Mouse (Mus musculus): ENCODE measurements around the gene Gsdma3. TPM values are rescaled to one million over a fixed set of nuclear protein-coding genes. Genes with fewer than 3 reads are reported as not detected.
"Not testable (repeated sequence)": the region's sequence is repeated elsewhere in the genome, so short reads cannot be mapped to it uniquely, and the experiment has no call there.

Gene Gsdma3
- polyA plus RNA-seq, 1 experiment from 2014 or later = not detected

GRCm38 (mm10) chr11:98668984-98669383, 42.8 kb downstream of the Gsdma3 start:
- Histone ChIP-seq H3K4me2 (ENCODE audit: low read depth, low read length) (no peak overlapping the region), H3K4me3 (ENCODE audit: low read depth, low read length) (no peak overlapping the region), H3K9me3 (ENCODE audit: control insufficient read depth, low read length) (no peaks in the 10 kb centered on the region), H3K36me3 (ENCODE audit: control insufficient read depth, insufficient read depth, low read length) (no peaks in the 10 kb centered on the region), H3K27ac (replicated peaks; ENCODE audit: low read depth, low read length) (no peak overlapping the region), H3K4me1 (ENCODE audit: control insufficient read depth, insufficient read depth, low read length) (no peaks in the 10 kb centered on the region), H3K27me3 (replicated peaks; ENCODE audit: control insufficient read depth, insufficient read depth, low read length) (peaks cover 5% of the 10 kb centered on the region), H3K9ac (ENCODE audit: low read depth, low read length) (no peak overlapping the region)
- ATAC-seq (ENCODE audit: low read depth) (no peak), DNase-seq (ENCODE audit: low spot score) (no peak)
- 56% methylated on average over 2 of the region's 2 CpGs for WGBS

- Histone ChIP-seq H3K27me3 (replicated peaks; ENCODE audit: control insufficient read depth, insufficient read depth, low read length) (peaks cover 5% of the 10 kb centered on the region), H3K4me1 (ENCODE audit: control insufficient read depth, insufficient read depth, low read length) (no peaks in the 10 kb centered on the region), H3K9me3 (ENCODE audit: control insufficient read depth, low read length) (no peaks in the 10 kb centered on the region), H3K4me2 (ENCODE audit: low read depth, low read length) (no peak overlapping the region), H3K4me3 (ENCODE audit: low read depth, low read length) (no peak overlapping the region), H3K9ac (ENCODE audit: low read depth, low read length) (no peak overlapping the region), H3K36me3 (ENCODE audit: control insufficient read depth, insufficient read depth, low read length) (no peaks in the 10 kb centered on the region), H3K27ac (replicated peaks; ENCODE audit: low read depth, low read length) (no peak overlapping the region)
- DNase-seq (ENCODE audit: low spot score) (no peak), ATAC-seq (ENCODE audit: low read depth) (no peak)
- 81% methylated on average over 3 of the region's 3 CpGs for WGBS
Observed at GRCm38 (mm10) chr11:98671284-98671815, 45.2 kb downstream of the Gsdma3 start.

- no peak for DNase-seq (ENCODE audit: low spot score)
- peaks cover 5% of the 10 kb centered on the region for H3K27me3 ChIP-seq (replicated peaks; ENCODE audit: control insufficient read depth, insufficient read depth, low read length)
- H3K4me1 ChIP-seq (ENCODE audit: control insufficient read depth, insufficient read depth, low read length) = no peaks in the 10 kb centered on the region
- H3K9ac ChIP-seq (ENCODE audit: low read depth, low read length) = no peak overlapping the region
- no peak overlapping the region for H3K4me3 ChIP-seq (ENCODE audit: low read depth, low read length)
- WGBS = 63% methylated on average over 5 of the region's 5 CpGs
- no peak overlapping the region for H3K4me2 ChIP-seq (ENCODE audit: low read depth, low read length)
- H3K9me3 ChIP-seq (ENCODE audit: control insufficient read depth, low read length) = no peaks in the 10 kb centered on the region
- H3K36me3 ChIP-seq (ENCODE audit: control insufficient read depth, insufficient read depth, low read length) = no peaks in the 10 kb centered on the region
- H3K27ac ChIP-seq (replicated peaks; ENCODE audit: low read depth, low read length) = no peak overlapping the region
- ATAC-seq (ENCODE audit: low read depth) = no peak
Observed at GRCm38 (mm10) chr11:98671857-98672256, 45.7 kb downstream of the Gsdma3 start.

- H3K4me2 ChIP-seq (ENCODE audit: low read depth, low read length) = no peak overlapping the region
- H3K9me3 ChIP-seq (ENCODE audit: control insufficient read depth, low read length) = no peaks in the 10 kb centered on the region
- H3K4me1 ChIP-seq (ENCODE audit: control insufficient read depth, insufficient read depth, low read length) = no peaks in the 10 kb centered on the region
- H3K36me3 ChIP-seq (ENCODE audit: control insufficient read depth, insufficient read depth, low read length) = no peaks in the 10 kb centered on the region
- no peak overlapping the region for H3K9ac ChIP-seq (ENCODE audit: low read depth, low read length)
- 78% methylated on average over 5 of the region's 5 CpGs for WGBS
- ATAC-seq (ENCODE audit: low read depth) = no peak
- H3K27ac ChIP-seq (replicated peaks; ENCODE audit: low read depth, low read length) = no peak overlapping the region
- H3K4me3 ChIP-seq (ENCODE audit: low read depth, low read length) = no peak overlapping the region
- H3K27me3 ChIP-seq (replicated peaks; ENCODE audit: control insufficient read depth, insufficient read depth, low read length) = peaks cover 4% of the 10 kb centered on the region
- DNase-seq (ENCODE audit: low spot score) = no peak
Observed at GRCm38 (mm10) chr11:98672482-98672881, 46.3 kb downstream of the Gsdma3 start.

- H3K4me2 ChIP-seq (ENCODE audit: low read depth, low read length); H3K27ac ChIP-seq (replicated peaks; ENCODE audit: low read depth, low read length); H3K4me1 ChIP-seq (ENCODE audit: control insufficient read depth, insufficient read depth, low read length); H3K9me3 ChIP-seq (ENCODE audit: control insufficient read depth, low read length); H3K9ac ChIP-seq (ENCODE audit: low read depth, low read length); H3K27me3 ChIP-seq (replicated peaks; ENCODE audit: control insufficient read depth, insufficient read depth, low read length); H3K36me3 ChIP-seq (ENCODE audit: control insufficient read depth, insufficient read depth, low read length); H3K4me3 ChIP-seq (ENCODE audit: low read depth, low read length): not testable (repeated sequence)
- ATAC-seq (ENCODE audit: low read depth) (peak; percentile 64; the same call in 1 of the 2 replicates), DNase-seq (ENCODE audit: low spot score) (peak; percentile 54)
- 0% methylated on average over 3 of the region's 7 CpGs for WGBS
Observed at GRCm38 (mm10) chr11:98673136-98673535, 47.0 kb downstream of the Gsdma3 start.

- no peak for ATAC-seq (ENCODE audit: low read depth)
Observed at GRCm38 (mm10) chr11:98675829-98676363, 49.7 kb downstream of the Gsdma3 start.

GRCm38 (mm10) chr11:98680023-98680422, 53.9 kb downstream of the Gsdma3 start:
- Histone ChIP-seq H3K9me3 (ENCODE audit: control insufficient read depth, low read length) (no peaks in the 10 kb centered on the region), H3K27me3 (replicated peaks; ENCODE audit: control insufficient read depth, insufficient read depth, low read length) (no peaks in the 10 kb centered on the region), H3K9ac (ENCODE audit: low read depth, low read length) (no peak overlapping the region), H3K36me3 (ENCODE audit: control insufficient read depth, insufficient read depth, low read length) (0 out of 2 replicates have a peak, but pooled peaks cover 1% of the 10 kb centered on the region), H3K4me2 (ENCODE audit: low read depth, low read length) (no peak overlapping the region), H3K4me3 (ENCODE audit: low read depth, low read length) (no peak overlapping the region), H3K27ac (replicated peaks; ENCODE audit: low read depth, low read length) (no peak overlapping the region), H3K4me1 (ENCODE audit: control insufficient read depth, insufficient read depth, low read length) (peaks cover 6% of the 10 kb centered on the region)
- 86% methylated on average over 1 of the region's 1 CpGs for WGBS
- DNase-seq (ENCODE audit: low spot score) (no peak), ATAC-seq (ENCODE audit: low read depth) (no peak)

More at GRCm38 (mm10) chr11:98675829-98676363, 49.7 kb downstream of the Gsdma3 start:
- Histone ChIP-seq H3K9ac (ENCODE audit: low read depth, low read length) (no peak overlapping the region), H3K9me3 (ENCODE audit: control insufficient read depth, low read length) (no peaks in the 10 kb centered on the region), H3K4me2 (ENCODE audit: low read depth, low read length) (no peak overlapping the region), H3K4me3 (ENCODE audit: low read depth, low read length) (no peak overlapping the region), H3K4me1 (ENCODE audit: control insufficient read depth, insufficient read depth, low read length) (no peaks in the 10 kb centered on the region), H3K27ac (replicated peaks; ENCODE audit: low read depth, low read length) (no peak overlapping the region), H3K36me3 (ENCODE audit: control insufficient read depth, insufficient read depth, low read length) (no peaks in the 10 kb centered on the region), H3K27me3 (replicated peaks; ENCODE audit: control insufficient read depth, insufficient read depth, low read length) (no peaks in the 10 kb centered on the region)
- no peak for DNase-seq (ENCODE audit: low spot score)
- 41% methylated on average over 7 of the region's 7 CpGs for WGBS

- not testable (repeated sequence) for H3K9ac ChIP-seq (ENCODE audit: low read depth, low read length); H3K4me2 ChIP-seq (ENCODE audit: low read depth, low read length); ATAC-seq (ENCODE audit: low read depth); H3K4me3 ChIP-seq (ENCODE audit: low read depth, low read length); H3K27me3 ChIP-seq (replicated peaks; ENCODE audit: control insufficient read depth, insufficient read depth, low read length); H3K9me3 ChIP-seq (ENCODE audit: control insufficient read depth, low read length); H3K36me3 ChIP-seq (ENCODE audit: control insufficient read depth, insufficient read depth, low read length); H3K4me1 ChIP-seq (ENCODE audit: control insufficient read depth, insufficient read depth, low read length); H3K27ac ChIP-seq (replicated peaks; ENCODE audit: low read depth, low read length); DNase-seq (ENCODE audit: low spot score)
- WGBS = 85% methylated on average over 4 of the region's 4 CpGs
Observed at GRCm38 (mm10) chr11:98680595-98680994, 54.4 kb downstream of the Gsdma3 start.

GRCm38 (mm10) chr11:98681186-98681585, 55.0 kb downstream of the Gsdma3 start:
- Histone ChIP-seq H3K4me1 (ENCODE audit: control insufficient read depth, insufficient read depth, low read length) (peaks cover 6% of the 10 kb centered on the region), H3K4me2 (ENCODE audit: low read depth, low read length) (no peak overlapping the region), H3K9me3 (ENCODE audit: control insufficient read depth, low read length) (no peaks in the 10 kb centered on the region), H3K9ac (ENCODE audit: low read depth, low read length) (no peak overlapping the region), H3K4me3 (ENCODE audit: low read depth, low read length) (no peak overlapping the region), H3K36me3 (ENCODE audit: control insufficient read depth, insufficient read depth, low read length) (peaks cover 13% of the 10 kb centered on the region), H3K27ac (replicated peaks; ENCODE audit: low read depth, low read length) (no peak overlapping the region), H3K27me3 (replicated peaks; ENCODE audit: control insufficient read depth, insufficient read depth, low read length) (no peaks in the 10 kb centered on the region)
- DNase-seq (ENCODE audit: low spot score) (no peak), ATAC-seq (ENCODE audit: low read depth) (no peak)
- 77% methylated on average over 4 of the region's 4 CpGs for WGBS
